Mouse (Mus musculus) bone marrow, adult 2 months (tissue): ENCODE measurements around the gene Tefm.

Experiments used
- CTCF ChIP-seq: fragments of 200-500 bp; IDR thresholded peaks from 2 replicates; pipeline ENCODE4 v1.5.1; 2011; ENCODE audit warnings: low read length, control low read depth; ENCODE audit not compliant: control insufficient read depth, insufficient read depth
- POLR2A ChIP-seq: fragments of 200-500 bp; IDR thresholded peaks from 2 replicates; pipeline ENCODE4 v1.6.1; 2011; ENCODE audit warnings: low read depth, mild to moderate bottlenecking, control low read depth, low read length, borderline replicate concordance; ENCODE audit not compliant: control insufficient read depth

GRCm38 (mm10) chr11:80152376-80152775 is 10.4 kb upstream of the Tefm start:
- TF ChIP-seq CTCF (no peak), POLR2A (no peak)
